Mouse (Mus musculus) intestine, embryonic 16.5 days (tissue): Measurements from ENCODE around the gene Tprn. TPM values are rescaled to one million over a fixed set of nuclear protein-coding genes. Genes with fewer than 3 reads are reported as not detected.
A peak's percentile ranks its signal among the peaks of the same experiment; 100 is the strongest.

Experiments used
- ATAC-seq: fragments of 200-750 bp; cut with Nextera tagmentation; 2 replicates; pipeline ENCODE4 v1.8.0; 2017; ENCODE audit warnings: moderate TSS enrichment, moderate library complexity
- H3K27ac ChIP-seq: fragments of 300-500 bp; sonication (generic); 2 replicates; pipeline ENCODE4 v1.5.1; 2014; ENCODE audit warnings: mild to moderate bottlenecking, low read length
- H3K27me3 ChIP-seq: fragments of 300-500 bp; sonication (generic); replicated peaks from 2 replicates; pipeline ENCODE4 v1.6.1; 2014; ENCODE audit warnings: low read length, control low read depth, mixed read lengths; ENCODE audit not compliant: control insufficient read depth, insufficient read depth
- H3K36me3 ChIP-seq: fragments of 300-500 bp; sonication (generic); 2 replicates; pipeline ENCODE4 v1.6.1; 2014; ENCODE audit warnings: low read length, control low read depth; ENCODE audit not compliant: control insufficient read depth, insufficient read depth
- H3K4me1 ChIP-seq: fragments of 300-500 bp; sonication (generic); 2 replicates; pipeline ENCODE4 v1.6.1; 2014; ENCODE audit warnings: low read length, control low read depth, mixed read lengths; ENCODE audit not compliant: control insufficient read depth, insufficient read depth
- H3K4me2 ChIP-seq: fragments of 300-500 bp; sonication (generic); 2 replicates; pipeline ENCODE4 v1.6.1; 2014; ENCODE audit warnings: low read depth, low read length, control low read depth
- H3K4me3 ChIP-seq: fragments of 300-500 bp; sonication (generic); 2 replicates; pipeline ENCODE4 v1.5.1; 2014; ENCODE audit warnings: mild to moderate bottlenecking, low read length
- H3K9ac ChIP-seq: fragments of 300-500 bp; sonication (generic); 2 replicates; pipeline ENCODE4 v1.6.1; 2014; ENCODE audit warnings: low read depth, low read length
- H3K9me3 ChIP-seq: fragments of 300-500 bp; sonication (generic); 2 replicates; pipeline ENCODE4 v1.6.1; 2016; ENCODE audit warnings: low read length, control low read depth; ENCODE audit not compliant: control insufficient read depth
- WGBS: fragments of 180-500 bp; shearing (Covaris S2); extraction: QIAGEN DNeasy Blood & Tissue Kit; methylation state at CpG from one replicate; pipeline ENCODE4 v1.1.7; 2014; 5-methylcytosine and 5-hydroxymethylcytosine counted together
- polyA plus RNA-seq: library from polyadenylated mRNA; unstranded; fragments of >200 nt; fragmentation: Nextera tagmentation; extraction: Ambion mirVana; gene quantifications from 2 replicates; pipeline ENCODE4 v1.2.1, GENCODE M21; 2015

Tprn gene
- polyA plus RNA-seq, 1 experiment from 2014 or later, result 31.7 TPM

DNA sequence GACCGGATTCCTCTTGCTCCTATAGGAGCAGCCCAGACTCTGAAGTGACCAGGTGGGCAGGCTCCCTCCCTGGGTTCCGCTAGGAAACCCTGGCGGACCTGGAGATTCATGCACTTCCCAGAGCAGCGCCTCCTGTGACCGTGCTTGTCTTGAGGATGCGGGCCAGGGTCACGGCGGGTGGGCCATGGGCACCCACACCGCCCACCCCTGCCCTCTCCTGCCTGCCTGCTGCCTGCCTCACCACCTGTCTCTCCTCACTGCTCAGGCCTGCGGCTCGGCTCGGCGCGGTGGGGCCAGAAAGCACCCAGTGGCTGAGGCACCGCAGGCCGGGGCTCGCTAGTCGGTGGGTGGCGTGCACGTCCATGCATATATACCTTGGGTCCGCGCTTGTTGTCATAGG is 48.6 kb downstream of the Tprn start:
- no peaks in the 10 kb centered on the region for H3K4me1 ChIP-seq
- H3K36me3 ChIP-seq, result no peaks in the 10 kb centered on the region
- ATAC-seq, result peak; percentile 76
- no peaks in the 10 kb centered on the region for H3K9me3 ChIP-seq
- H3K9ac ChIP-seq, result peak overlapping the region; percentile 49; the same call in 1 of the 2 replicates
- 2% methylated on average over 22 of the region's 22 CpGs for WGBS
- H3K4me2 ChIP-seq, result peak overlapping the region; percentile 64
- H3K4me3 ChIP-seq, result peak overlapping the region; percentile 41
- peaks cover 62% of the 10 kb centered on the region for H3K27me3 ChIP-seq
- no peak overlapping the region for H3K27ac ChIP-seq

- 3% methylated on average over 11 of the region's 11 CpGs for WGBS
- peak; percentile 91 for ATAC-seq
- H3K27ac ChIP-seq, result no peak overlapping the region
- no peaks in the 10 kb centered on the region for H3K9me3 ChIP-seq
- H3K36me3 ChIP-seq, result no peaks in the 10 kb centered on the region
- no peaks in the 10 kb centered on the region for H3K4me1 ChIP-seq
- H3K4me2 ChIP-seq, result peak overlapping the region; percentile 64
- peak overlapping the region; percentile 41 for H3K4me3 ChIP-seq
- H3K27me3 ChIP-seq, result peaks cover 61% of the 10 kb centered on the region
- no peak overlapping the region; the same call in 1 of the 2 replicates for H3K9ac ChIP-seq
Observed at GRCm38 (mm10) chr2:25311491-25311891, 49.1 kb downstream of the Tprn start.

- 5% methylated on average over 31 of the region's 31 CpGs for WGBS
- Histone ChIP-seq H3K36me3 (no peaks in the 10 kb centered on the region), H3K27ac (no peak overlapping the region), H3K9ac (no peak overlapping the region), H3K4me3 (peak overlapping the region; percentile 39), H3K27me3 (peaks cover 42% of the 10 kb centered on the region), H3K9me3 (no peaks in the 10 kb centered on the region), H3K4me2 (peak overlapping the region; percentile 61), H3K4me1 (0 out of 2 replicates have a peak, but pooled peaks cover 3% of the 10 kb centered on the region)
- ATAC-seq, result peak; percentile 21; the same call in 1 of the 2 replicates
Observed at GRCm38 (mm10) chr2:25318119-25318966, 55.9 kb downstream of the Tprn start.

DNA sequence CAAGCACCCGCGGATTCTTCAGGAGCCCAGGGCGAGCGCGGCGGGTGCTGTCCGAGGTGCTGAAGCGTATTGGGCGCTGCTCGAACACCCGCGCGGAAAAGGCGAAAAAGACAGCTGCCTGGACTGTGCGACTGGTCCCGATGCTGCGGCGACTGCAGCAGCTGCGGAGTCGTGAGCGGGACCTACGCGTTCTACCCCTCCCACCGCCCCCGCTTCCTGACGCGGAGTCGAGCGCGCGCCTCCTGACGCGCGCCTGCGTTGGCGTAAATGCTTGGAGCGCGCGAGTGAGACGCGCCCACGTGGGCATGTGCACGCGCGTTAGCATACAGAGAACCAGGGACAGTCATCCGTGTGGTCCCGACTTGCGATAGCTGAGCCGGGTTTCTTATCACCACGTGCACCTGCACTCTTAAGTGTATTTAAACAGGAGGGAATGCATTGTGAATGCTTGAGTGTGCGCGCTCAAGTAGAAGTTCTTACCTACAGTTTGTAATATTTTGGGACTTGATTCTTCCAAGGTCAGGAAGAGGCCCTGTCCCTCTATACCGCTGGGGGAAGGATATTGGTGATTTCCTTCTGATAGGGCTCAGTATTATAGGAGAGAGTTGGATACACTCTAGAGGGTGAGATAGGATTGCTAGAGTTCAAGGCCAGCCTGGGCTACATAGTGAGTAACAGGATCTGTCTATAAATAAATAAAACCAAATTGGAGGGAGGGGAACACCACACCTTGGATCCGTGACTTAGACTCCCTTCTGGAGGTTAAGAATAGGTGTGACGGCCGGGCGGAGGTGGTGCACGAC is 56.8 kb downstream of the Tprn start, which contains the start of gene Grin1:
Grin1 (minus strand) TSS at position 217 of the 803 bp plus-strand sequence.
- 0 out of 2 replicates have a peak, but pooled peaks cover 3% of the 10 kb centered on the region for H3K4me1 ChIP-seq
- 9% methylated on average over 57 of the region's 58 CpGs for WGBS
- peaks cover 38% of the 10 kb centered on the region for H3K27me3 ChIP-seq
- H3K9ac ChIP-seq, result no peak within 1 kb of the TSS
- H3K4me2 ChIP-seq, result peak within 1 kb of the TSS; percentile 61
- ATAC-seq, result peak; percentile 81
- H3K36me3 ChIP-seq, result no peaks in the 10 kb centered on the region
- no peaks in the 10 kb centered on the region for H3K9me3 ChIP-seq
- no peak within 1 kb of the TSS for H3K27ac ChIP-seq
- H3K4me3 ChIP-seq, result peak within 1 kb of the TSS; percentile 39

Other genes with a start within 250 kb of the Tprn start
- gene Nsmf, start 208.3 kb upstream of the Tprn start, polyA plus RNA-seq, result 39.1 and 45.5 TPM in 2 replicates
- gene Entpd8, start 182.3 kb upstream of the Tprn start, polyA plus RNA-seq, result 14.3 and 16.7 TPM in 2 replicates
- 6.5 and 7.9 TPM in 2 replicates for gene Noxa1, start 167.5 kb upstream of the Tprn start, polyA plus RNA-seq
- gene Nrarp, start 81.9 kb upstream of the Tprn start, polyA plus RNA-seq, result 11.0 and 14.4 TPM in 2 replicates
- gene Tor4a, start 65.7 kb upstream of the Tprn start, polyA plus RNA-seq, result 23.0 and 23.4 TPM in 2 replicates
- gene Nelfb, start 51.1 kb upstream of the Tprn start, polyA plus RNA-seq, result 99.9 and 102 TPM in 2 replicates
- gene Stpg3, start 48.0 kb upstream of the Tprn start, polyA plus RNA-seq, result not detected in 2 replicates
- 0.12 and 0.62 TPM in 2 replicates for gene Fam166a, start 43.9 kb upstream of the Tprn start, polyA plus RNA-seq
- gene Tubb4b, start 37.9 kb upstream of the Tprn start, polyA plus RNA-seq, result 635 and 699 TPM in 2 replicates
- 11.3 and 17.7 TPM in 2 replicates for gene Slc34a3, start 28.3 kb upstream of the Tprn start, polyA plus RNA-seq
- 0.37 and 0.54 TPM in 2 replicates for gene Rnf224, start 25.8 kb upstream of the Tprn start, polyA plus RNA-seq
- gene Rnf208, start 20.4 kb upstream of the Tprn start, polyA plus RNA-seq, result 25.6 and 36.4 TPM in 2 replicates
- gene Cysrt1, start 20.2 kb upstream of the Tprn start, polyA plus RNA-seq, result 3.3 and 6.4 TPM in 2 replicates
- gene AL732309.1, start 15.8 kb upstream of the Tprn start, polyA plus RNA-seq, result 7.3 and 9.3 TPM in 2 replicates
- gene Tmem203, start 7.2 kb upstream of the Tprn start, polyA plus RNA-seq, result 22.3 and 23.1 TPM in 2 replicates
- gene Ssna1, start 9.8 kb downstream of the Tprn start, polyA plus RNA-seq, result 176 and 200 TPM in 2 replicates
- gene Anapc2, start 9.9 kb downstream of the Tprn start, polyA plus RNA-seq, result 91.4 and 97.3 TPM in 2 replicates
- not detected in 2 replicates for gene Tmem210, start 25.5 kb downstream of the Tprn start, polyA plus RNA-seq
- 1.9 and 2.5 TPM in 2 replicates for gene Lrrc26, start 27.3 kb downstream of the Tprn start, polyA plus RNA-seq
- gene Grin1, start 56.6 kb downstream of the Tprn start, polyA plus RNA-seq, result 1.7 and 2.1 TPM in 2 replicates
- 36.7 and 43.2 TPM in 2 replicates for gene Man1b1, start 69.7 kb downstream of the Tprn start, polyA plus RNA-seq
- gene Dpp7, start 93.7 kb downstream of the Tprn start, polyA plus RNA-seq, result 74.4 and 104 TPM in 2 replicates
- 196 and 259 TPM in 2 replicates for gene Uap1l1, start 103.1 kb downstream of the Tprn start, polyA plus RNA-seq
- 56.7 and 66.4 TPM in 2 replicates for gene Sapcd2, start 109.7 kb downstream of the Tprn start, polyA plus RNA-seq
- 23.7 and 27.4 TPM in 2 replicates for gene Entpd2, start 133.3 kb downstream of the Tprn start, polyA plus RNA-seq
- 48.9 and 51.1 TPM in 2 replicates for gene Npdc1, start 136.7 kb downstream of the Tprn start, polyA plus RNA-seq
- gene Fut7, start 160.6 kb downstream of the Tprn start, polyA plus RNA-seq, result 0.13 and 0.33 TPM in 2 replicates
- 2.1 and 2.8 TPM in 2 replicates for gene Abca2, start 166.1 kb downstream of the Tprn start, polyA plus RNA-seq
- gene Clic3, start 194.2 kb downstream of the Tprn start, polyA plus RNA-seq, result 2.6 and 2.7 TPM in 2 replicates
- gene Paxx, start 198.5 kb downstream of the Tprn start, polyA plus RNA-seq, result 31.5 and 37.4 TPM in 2 replicates
- gene Ptgds, start 207.4 kb downstream of the Tprn start, polyA plus RNA-seq, result 4.0 and 4.5 TPM in 2 replicates
- gene Lcn12, start 231.3 kb downstream of the Tprn start, polyA plus RNA-seq, result 0.32 TPM in 1 of 2 replicates, not detected in the other
- gene Fbxw5, start 238.1 kb downstream of the Tprn start, polyA plus RNA-seq, result 70.2 and 71.9 TPM in 2 replicates
- gene C8g, start 239.1 kb downstream of the Tprn start, polyA plus RNA-seq, result 6.8 and 8.5 TPM in 2 replicates